Mouse (Mus musculus): ENCODE results near the gene Gfod2. TPM values are rescaled to one million over a fixed set of nuclear protein-coding genes. Genes with fewer than 3 reads are reported as not detected.

Gfod2 gene
- polyA plus RNA-seq, 1 experiment from 2014 or later, result 38.0 TPM

GRCm38 (mm10) chr8:105795785-105796184, 37.3 kb upstream of the Gfod2 start:
- DNase-seq (ENCODE audit: low spot score), result no peak
- H3K27ac ChIP-seq (ENCODE audit: low read depth, low read length), result no peak overlapping the region
- H3K4me1 ChIP-seq (replicated peaks; ENCODE audit: control insufficient read depth, insufficient read depth, low read length), result no peaks in the 10 kb centered on the region
- H3K4me2 ChIP-seq (ENCODE audit: low read depth, low read length, severe bottlenecking), result no peak overlapping the region
- no peaks in the 10 kb centered on the region for H3K9me3 ChIP-seq (ENCODE audit: control insufficient read depth, low read length)
- H3K27me3 ChIP-seq (ENCODE audit: control insufficient read depth, insufficient read depth, low read length), result no peaks in the 10 kb centered on the region
- H3K9ac ChIP-seq (ENCODE audit: low read length), result no peak overlapping the region
- no peak overlapping the region for H3K4me3 ChIP-seq (ENCODE audit: low read depth, low read length)
- no peaks in the 10 kb centered on the region for H3K36me3 ChIP-seq (ENCODE audit: control insufficient read depth, insufficient read depth, low read length)
- ATAC-seq (replicated peaks; ENCODE audit: low FRiP score), result no peak
- 97% methylated on average over 1 of the region's 1 CpGs for WGBS

GRCm38 (mm10) chr8:105794009-105794598, 35.6 kb upstream of the Gfod2 start:
- 90% methylated on average over 3 of the region's 3 CpGs for WGBS
- ATAC-seq (replicated peaks; ENCODE audit: low FRiP score) (no peak), DNase-seq (ENCODE audit: low spot score) (no peak)
- H3K27ac ChIP-seq (ENCODE audit: low read depth, low read length), result no peak overlapping the region
- no peak overlapping the region for H3K4me2 ChIP-seq (ENCODE audit: low read depth, low read length, severe bottlenecking)
- no peaks in the 10 kb centered on the region for H3K36me3 ChIP-seq (ENCODE audit: control insufficient read depth, insufficient read depth, low read length)
- no peak overlapping the region for H3K4me3 ChIP-seq (ENCODE audit: low read depth, low read length)
- no peaks in the 10 kb centered on the region for H3K9me3 ChIP-seq (ENCODE audit: control insufficient read depth, low read length)
- no peaks in the 10 kb centered on the region for H3K27me3 ChIP-seq (ENCODE audit: control insufficient read depth, insufficient read depth, low read length)
- H3K4me1 ChIP-seq (replicated peaks; ENCODE audit: control insufficient read depth, insufficient read depth, low read length), result no peaks in the 10 kb centered on the region
- H3K9ac ChIP-seq (ENCODE audit: low read length), result no peak overlapping the region

- no peak for DNase-seq (ENCODE audit: low spot score)
- H3K36me3 ChIP-seq (ENCODE audit: control insufficient read depth, insufficient read depth, low read length), result no peaks in the 10 kb centered on the region
- no peaks in the 10 kb centered on the region for H3K9me3 ChIP-seq (ENCODE audit: control insufficient read depth, low read length)
- ATAC-seq (replicated peaks; ENCODE audit: low FRiP score), result no peak
- no peaks in the 10 kb centered on the region for H3K4me1 ChIP-seq (replicated peaks; ENCODE audit: control insufficient read depth, insufficient read depth, low read length)
- H3K27ac ChIP-seq (ENCODE audit: low read depth, low read length), result no peak overlapping the region
- no peak overlapping the region for H3K4me2 ChIP-seq (ENCODE audit: low read depth, low read length, severe bottlenecking)
- 93% methylated on average over 1 of the region's 1 CpGs for WGBS
- H3K4me3 ChIP-seq (ENCODE audit: low read depth, low read length), result no peak overlapping the region
- no peaks in the 10 kb centered on the region for H3K27me3 ChIP-seq (ENCODE audit: control insufficient read depth, insufficient read depth, low read length)
- H3K9ac ChIP-seq (ENCODE audit: low read length), result no peak overlapping the region
Observed at GRCm38 (mm10) chr8:105793331-105793730, 34.9 kb upstream of the Gfod2 start.

GRCm38 (mm10) chr8:105789626-105790025, 31.2 kb upstream of the Gfod2 start:
- H3K4me3 ChIP-seq (ENCODE audit: low read depth, low read length), result no peak overlapping the region
- DNase-seq (ENCODE audit: low spot score) (no peak), ATAC-seq (replicated peaks; ENCODE audit: low FRiP score) (no peak)
- no peak overlapping the region for H3K4me2 ChIP-seq (ENCODE audit: low read depth, low read length, severe bottlenecking)
- no peaks in the 10 kb centered on the region for H3K9me3 ChIP-seq (ENCODE audit: control insufficient read depth, low read length)
- H3K36me3 ChIP-seq (ENCODE audit: control insufficient read depth, insufficient read depth, low read length), result no peaks in the 10 kb centered on the region
- H3K4me1 ChIP-seq (replicated peaks; ENCODE audit: control insufficient read depth, insufficient read depth, low read length), result no peaks in the 10 kb centered on the region
- no peak overlapping the region for H3K9ac ChIP-seq (ENCODE audit: low read length)
- no peak overlapping the region for H3K27ac ChIP-seq (ENCODE audit: low read depth, low read length)
- no peaks in the 10 kb centered on the region for H3K27me3 ChIP-seq (ENCODE audit: control insufficient read depth, insufficient read depth, low read length)

- 68% methylated on average over 4 of the region's 4 CpGs for WGBS
- no peaks in the 10 kb centered on the region for H3K36me3 ChIP-seq (ENCODE audit: control insufficient read depth, insufficient read depth, low read length)
- no peak for DNase-seq (ENCODE audit: low spot score)
- ATAC-seq (replicated peaks; ENCODE audit: low FRiP score), result no peak
- H3K4me3 ChIP-seq (ENCODE audit: low read depth, low read length), result no peak overlapping the region
- no peaks in the 10 kb centered on the region for H3K9me3 ChIP-seq (ENCODE audit: control insufficient read depth, low read length)
- no peak overlapping the region for H3K9ac ChIP-seq (ENCODE audit: low read length)
- H3K27ac ChIP-seq (ENCODE audit: low read depth, low read length), result no peak overlapping the region
- H3K27me3 ChIP-seq (ENCODE audit: control insufficient read depth, insufficient read depth, low read length), result no peaks in the 10 kb centered on the region
- no peaks in the 10 kb centered on the region for H3K4me1 ChIP-seq (replicated peaks; ENCODE audit: control insufficient read depth, insufficient read depth, low read length)
- H3K4me2 ChIP-seq (ENCODE audit: low read depth, low read length, severe bottlenecking), result no peak overlapping the region
Observed at GRCm38 (mm10) chr8:105788927-105789326, 30.5 kb upstream of the Gfod2 start.

- Histone ChIP-seq H3K9ac (ENCODE audit: low read length) (no peak overlapping the region), H3K27ac (ENCODE audit: low read depth, low read length) (no peak overlapping the region), H3K4me3 (ENCODE audit: low read depth, low read length) (no peak overlapping the region), H3K4me1 (replicated peaks; ENCODE audit: control insufficient read depth, insufficient read depth, low read length) (no peaks in the 10 kb centered on the region), H3K4me2 (ENCODE audit: low read depth, low read length, severe bottlenecking) (no peak overlapping the region), H3K36me3 (ENCODE audit: control insufficient read depth, insufficient read depth, low read length) (no peaks in the 10 kb centered on the region), H3K27me3 (ENCODE audit: control insufficient read depth, insufficient read depth, low read length) (no peaks in the 10 kb centered on the region), H3K9me3 (ENCODE audit: control insufficient read depth, low read length) (no peaks in the 10 kb centered on the region)
- 88% methylated on average over 2 of the region's 2 CpGs for WGBS
- ATAC-seq (replicated peaks; ENCODE audit: low FRiP score), result no peak
- DNase-seq (ENCODE audit: low spot score), result peak; percentile 69
Observed at GRCm38 (mm10) chr8:105788241-105788640, 29.8 kb upstream of the Gfod2 start.

- Histone ChIP-seq H3K4me2 (ENCODE audit: low read depth, low read length, severe bottlenecking) (no peak overlapping the region), H3K4me1 (replicated peaks; ENCODE audit: control insufficient read depth, insufficient read depth, low read length) (no peaks in the 10 kb centered on the region), H3K4me3 (ENCODE audit: low read depth, low read length) (no peak overlapping the region), H3K9ac (ENCODE audit: low read length) (no peak overlapping the region), H3K36me3 (ENCODE audit: control insufficient read depth, insufficient read depth, low read length) (no peaks in the 10 kb centered on the region), H3K27ac (ENCODE audit: low read depth, low read length) (no peak overlapping the region), H3K9me3 (ENCODE audit: control insufficient read depth, low read length) (no peaks in the 10 kb centered on the region), H3K27me3 (ENCODE audit: control insufficient read depth, insufficient read depth, low read length) (no peaks in the 10 kb centered on the region)
- WGBS, result 94% methylated on average over 5 of the region's 5 CpGs
- DNase-seq (ENCODE audit: low spot score) (no peak), ATAC-seq (replicated peaks; ENCODE audit: low FRiP score) (no peak)
Observed at GRCm38 (mm10) chr8:105780298-105780697, 21.8 kb upstream of the Gfod2 start.

- Histone ChIP-seq H3K9ac (ENCODE audit: low read length) (no peak overlapping the region), H3K9me3 (ENCODE audit: control insufficient read depth, low read length) (no peaks in the 10 kb centered on the region), H3K4me2 (ENCODE audit: low read depth, low read length, severe bottlenecking) (no peak overlapping the region), H3K4me3 (ENCODE audit: low read depth, low read length) (no peak overlapping the region), H3K36me3 (ENCODE audit: control insufficient read depth, insufficient read depth, low read length) (peaks cover 3% of the 10 kb centered on the region; the same call in 1 of the 2 replicates), H3K27ac (ENCODE audit: low read depth, low read length) (no peak overlapping the region), H3K27me3 (ENCODE audit: control insufficient read depth, insufficient read depth, low read length) (no peaks in the 10 kb centered on the region), H3K4me1 (replicated peaks; ENCODE audit: control insufficient read depth, insufficient read depth, low read length) (no peaks in the 10 kb centered on the region)
- 95% methylated on average over 2 of the region's 2 CpGs for WGBS
- ATAC-seq (replicated peaks; ENCODE audit: low FRiP score) (no peak), DNase-seq (ENCODE audit: low spot score) (no peak)
Observed at GRCm38 (mm10) chr8:105777833-105778232, 19.4 kb upstream of the Gfod2 start.

GRCm38 (mm10) chr8:105774498-105774897, 16.0 kb upstream of the Gfod2 start:
- no peak for DNase-seq (ENCODE audit: low spot score)
- H3K27me3 ChIP-seq (ENCODE audit: control insufficient read depth, insufficient read depth, low read length), result no peaks in the 10 kb centered on the region
- ATAC-seq (replicated peaks; ENCODE audit: low FRiP score), result no peak
- H3K9ac ChIP-seq (ENCODE audit: low read length), result no peak overlapping the region
- H3K4me3 ChIP-seq (ENCODE audit: low read depth, low read length), result no peak overlapping the region
- H3K4me2 ChIP-seq (ENCODE audit: low read depth, low read length, severe bottlenecking), result no peak overlapping the region
- no peaks in the 10 kb centered on the region for H3K9me3 ChIP-seq (ENCODE audit: control insufficient read depth, low read length)
- no peaks in the 10 kb centered on the region for H3K4me1 ChIP-seq (replicated peaks; ENCODE audit: control insufficient read depth, insufficient read depth, low read length)
- H3K36me3 ChIP-seq (ENCODE audit: control insufficient read depth, insufficient read depth, low read length), result peaks cover 11% of the 10 kb centered on the region; the same call in 1 of the 2 replicates
- WGBS, result 94% methylated on average over 5 of the region's 5 CpGs
- no peak overlapping the region for H3K27ac ChIP-seq (ENCODE audit: low read depth, low read length)
